Mouse (Mus musculus): ENCODE data around the gene Serf1. TPM values are rescaled to one million over a fixed set of nuclear protein-coding genes. Genes with fewer than 3 reads are reported as not detected.

Gene Serf1
- 134 and 142 TPM in 2 replicates for polyA plus RNA-seq (2014; fragmentation: Nextera tagmentation; extraction: Ambion mirVana)

GRCm38 (mm10) chr13:100107652-100108472 is at the start of gene Serf1:
TSS of gene Serf1 (plus strand) at chr13:100108012.
- DNase-seq: peak; percentile 91
- Histone ChIP-seq H3K27me3 (ENCODE audit: insufficient read depth, low read length) (no peaks in the 10 kb centered on the region), H3K9me3 (ENCODE audit: low read depth, low read length) (no peaks in the 10 kb centered on the region), H3K9ac (peak within 1 kb of the TSS; percentile 75), H3K36me3 (ENCODE audit: insufficient read depth) (no peaks in the 10 kb centered on the region), H3K4me3 (ENCODE audit: low read depth, low read length) (peak within 1 kb of the TSS; percentile 75), H3K27ac (ENCODE audit: low read depth) (peak within 1 kb of the TSS; percentile 52; the same call in 1 of the 2 replicates), H3K4me1 (ENCODE audit: insufficient read depth) (no peaks in the 10 kb centered on the region), H3K4me2 (peak within 1 kb of the TSS; percentile 85)
- under 1% methylated on average over 76 of the region's 76 CpGs for WGBS
- ATAC-seq (ENCODE audit: insufficient read depth): peak; percentile 73
- TF ChIP-seq CTCF (IDR thresholded peaks at IDR 0.05; ENCODE audit: low read depth): no peak

- no peaks in the 10 kb centered on the region for H3K27me3 ChIP-seq (ENCODE audit: insufficient read depth, low read length)
- ATAC-seq (ENCODE audit: insufficient read depth) (no peak; the same call in 1 of the 2 replicates), DNase-seq (peak; percentile 56)
- H3K9ac ChIP-seq: no peak overlapping the region
- TF ChIP-seq CTCF (IDR thresholded peaks at IDR 0.05; ENCODE audit: low read depth): no peak
- 42% methylated on average over 3 of the region's 3 CpGs for WGBS
- no peaks in the 10 kb centered on the region for H3K9me3 ChIP-seq (ENCODE audit: low read depth, low read length)
- no peaks in the 10 kb centered on the region for H3K4me1 ChIP-seq (ENCODE audit: insufficient read depth)
- H3K36me3 ChIP-seq (ENCODE audit: insufficient read depth): peaks cover 69% of the 10 kb centered on the region
- H3K4me3 ChIP-seq (ENCODE audit: low read depth, low read length): no peak overlapping the region
- no peak overlapping the region for H3K27ac ChIP-seq (ENCODE audit: low read depth)
- H3K4me2 ChIP-seq: no peak overlapping the region
These were observed 43.9 kb upstream of the Serf1 start for GRCm38 (mm10) chr13:100063936-100064335.

GRCm38 (mm10) chr13:100067821-100068220 is 40.0 kb upstream of the Serf1 start:
- no peak overlapping the region for H3K9ac ChIP-seq
- H3K4me2 ChIP-seq: no peak overlapping the region
- H3K4me3 ChIP-seq (ENCODE audit: low read depth, low read length): no peak overlapping the region
- no peaks in the 10 kb centered on the region for H3K27me3 ChIP-seq (ENCODE audit: insufficient read depth, low read length)
- ATAC-seq (ENCODE audit: insufficient read depth) (no peak), DNase-seq (no peak)
- TF ChIP-seq CTCF (IDR thresholded peaks at IDR 0.05; ENCODE audit: low read depth): no peak
- peaks cover 66% of the 10 kb centered on the region for H3K36me3 ChIP-seq (ENCODE audit: insufficient read depth)
- no peaks in the 10 kb centered on the region for H3K9me3 ChIP-seq (ENCODE audit: low read depth, low read length)
- H3K4me1 ChIP-seq (ENCODE audit: insufficient read depth): no peaks in the 10 kb centered on the region
- WGBS: 71% methylated on average over 6 of the region's 6 CpGs
- H3K27ac ChIP-seq (ENCODE audit: low read depth): no peak overlapping the region

- Histone ChIP-seq H3K4me1 (ENCODE audit: insufficient read depth) (no peaks in the 10 kb centered on the region), H3K9ac (no peak overlapping the region), H3K27ac (ENCODE audit: low read depth) (no peak overlapping the region), H3K36me3 (ENCODE audit: insufficient read depth) (peaks cover 76% of the 10 kb centered on the region), H3K4me3 (ENCODE audit: low read depth, low read length) (no peak overlapping the region), H3K9me3 (ENCODE audit: low read depth, low read length) (no peaks in the 10 kb centered on the region), H3K4me2 (no peak overlapping the region), H3K27me3 (ENCODE audit: insufficient read depth, low read length) (no peaks in the 10 kb centered on the region)
- TF ChIP-seq CTCF (IDR thresholded peaks at IDR 0.05; ENCODE audit: low read depth): no peak
- ATAC-seq (ENCODE audit: insufficient read depth): no peak
- no peak for DNase-seq
- WGBS: 86% methylated on average over 8 of the region's 8 CpGs
These were observed 36.3 kb upstream of the Serf1 start for GRCm38 (mm10) chr13:100071473-100071872.

GRCm38 (mm10) chr13:100098808-100099207 is 9.0 kb upstream of the Serf1 start:
- H3K9ac ChIP-seq: no peak overlapping the region
- WGBS: 82% methylated on average over 6 of the region's 6 CpGs
- no peak overlapping the region for H3K4me2 ChIP-seq
- no peaks in the 10 kb centered on the region for H3K27me3 ChIP-seq (ENCODE audit: insufficient read depth, low read length)
- no peak overlapping the region for H3K27ac ChIP-seq (ENCODE audit: low read depth)
- H3K4me3 ChIP-seq (ENCODE audit: low read depth, low read length): no peak overlapping the region
- peaks cover 44% of the 10 kb centered on the region for H3K36me3 ChIP-seq (ENCODE audit: insufficient read depth)
- H3K4me1 ChIP-seq (ENCODE audit: insufficient read depth): 0 out of 2 replicates have a peak, but pooled peaks cover 3% of the 10 kb centered on the region
- no peak for TF ChIP-seq CTCF (IDR thresholded peaks at IDR 0.05; ENCODE audit: low read depth)
- DNase-seq: no peak
- ATAC-seq (ENCODE audit: insufficient read depth): no peak
- H3K9me3 ChIP-seq (ENCODE audit: low read depth, low read length): no peaks in the 10 kb centered on the region

GRCm38 (mm10) chr13:100103052-100103658 is 4.7 kb upstream of the Serf1 start:
- WGBS: 5% methylated on average over 15 of the region's 15 CpGs
- TF ChIP-seq CTCF (IDR thresholded peaks at IDR 0.05; ENCODE audit: low read depth): no peak
- peak overlapping the region; percentile 89 for H3K9ac ChIP-seq
- peak overlapping the region; percentile 88 for H3K4me2 ChIP-seq
- peak overlapping the region; percentile 92 for H3K4me3 ChIP-seq (ENCODE audit: low read depth, low read length)
- peaks cover 4% of the 10 kb centered on the region; the same call in 1 of the 2 replicates for H3K36me3 ChIP-seq (ENCODE audit: insufficient read depth)
- peak overlapping the region; percentile 88; the same call in 1 of the 2 replicates for H3K27ac ChIP-seq (ENCODE audit: low read depth)
- DNase-seq: peak; percentile 11
- H3K9me3 ChIP-seq (ENCODE audit: low read depth, low read length): no peaks in the 10 kb centered on the region
- 0 out of 2 replicates have a peak, but pooled peaks cover 3% of the 10 kb centered on the region for H3K4me1 ChIP-seq (ENCODE audit: insufficient read depth)
- ATAC-seq (ENCODE audit: insufficient read depth): peak; percentile 3; the same call in 1 of the 2 replicates
- H3K27me3 ChIP-seq (ENCODE audit: insufficient read depth, low read length): no peaks in the 10 kb centered on the region

GRCm38 (mm10) chr13:100103748-100104254 is 4.0 kb upstream of the Serf1 start, which contains the start of gene Bdp1:
TSS of gene Bdp1 (minus strand) at chr13:100104070.
- peak within 1 kb of the TSS; percentile 88 for H3K27ac ChIP-seq (ENCODE audit: low read depth)
- peak within 1 kb of the TSS; percentile 88 for H3K4me2 ChIP-seq
- peak within 1 kb of the TSS; percentile 89 for H3K9ac ChIP-seq
- no peaks in the 10 kb centered on the region for H3K36me3 ChIP-seq (ENCODE audit: insufficient read depth)
- DNase-seq (peak; percentile 98), ATAC-seq (ENCODE audit: insufficient read depth) (peak; percentile 81)
- no peak for TF ChIP-seq CTCF (IDR thresholded peaks at IDR 0.05; ENCODE audit: low read depth)
- no peaks in the 10 kb centered on the region for H3K27me3 ChIP-seq (ENCODE audit: insufficient read depth, low read length)
- H3K4me1 ChIP-seq (ENCODE audit: insufficient read depth): 0 out of 2 replicates have a peak, but pooled peaks cover 3% of the 10 kb centered on the region
- peak within 1 kb of the TSS; percentile 92 for H3K4me3 ChIP-seq (ENCODE audit: low read depth, low read length)
- no peaks in the 10 kb centered on the region for H3K9me3 ChIP-seq (ENCODE audit: low read depth, low read length)
- under 1% methylated on average over 43 of the region's 44 CpGs for WGBS
